Mouse (Mus musculus): ENCODE data around the gene Fam229a. TPM values are rescaled to one million over a fixed set of nuclear protein-coding genes. Genes with fewer than 3 reads are reported as not detected.
"Not testable (repeated sequence)": the region's sequence is repeated elsewhere in the genome, so short reads cannot be mapped to it uniquely, and the experiment has no call there.

Gene Fam229a
- total RNA-seq (2021), result not detected

GRCm38 (mm10) chr4:129490972-129491880 is at the start of gene Fam229a, which contains the start of gene Tssk3:
Gene Fam229a, plus strand, starts transcription at chr4:129491190.
Gene Tssk3, minus strand, starts transcription at chr4:129491022.
- intact Hi-C loops (cut with DNase I), result loop anchor here (5.0 kb wide), 1 partner anchor 116 kb away; no protein-coding TSS in a partner anchor
- DNase-seq (ENCODE audit: low spot score in 2 of 2), result no peak

- intact Hi-C loops (cut with DNase I), result no loop called here
- DNase-seq (ENCODE audit: low spot score in 2 of 2), result no peak
Observed at GRCm38 (mm10) chr4:129447360-129447759, 43.6 kb upstream of the Fam229a start.

GRCm38 (mm10) chr4:129447778-129448563 is 43.0 kb upstream of the Fam229a start:
- no peak for DNase-seq (ENCODE audit: low spot score in 2 of 2)
- intact Hi-C loops (cut with DNase I), result no loop called here

GRCm38 (mm10) chr4:129448713-129449112 is 42.3 kb upstream of the Fam229a start:
- DNase-seq (ENCODE audit: low spot score in 2 of 2), result no peak
- intact Hi-C loops (cut with DNase I), result no loop called here

GRCm38 (mm10) chr4:129450851-129451250 is 40.1 kb upstream of the Fam229a start:
- no peak for DNase-seq (ENCODE audit: low spot score in 2 of 2)
- intact Hi-C loops (cut with DNase I), result loop anchor here (10.0 kb wide), 2 partner anchors 246 to 316 kb away; partner anchors contain the start of gene Fndc5

- no peak for DNase-seq (ENCODE audit: low spot score in 2 of 2)
- intact Hi-C loops (cut with DNase I), result loop anchor here (10.0 kb wide), 2 partner anchors 247 to 317 kb away; partner anchors contain the start of gene Fndc5
Observed at GRCm38 (mm10) chr4:129451471-129452169, 39.4 kb upstream of the Fam229a start.

GRCm38 (mm10) chr4:129455265-129455664 is 35.7 kb upstream of the Fam229a start:
- DNase-seq (ENCODE audit: low spot score in 2 of 2), result peak; percentile 50 to 64
- intact Hi-C loops (cut with DNase I), result loop anchor here (1.0 to 10.0 kb wide), 3 partner anchors 105 to 320 kb away; partner anchors contain the start of gene Fndc5

- DNase-seq (ENCODE audit: low spot score in 2 of 2), result no peak
- intact Hi-C loops (cut with DNase I), result loop anchor here (10.0 kb wide), 2 partner anchors 251 to 321 kb away; partner anchors contain the start of gene Fndc5
Observed at GRCm38 (mm10) chr4:129456126-129456525, 34.9 kb upstream of the Fam229a start.

- intact Hi-C loops (cut with DNase I), result loop anchor here (10.0 kb wide), 2 partner anchors 253 to 323 kb away; partner anchors contain the start of gene Fndc5
- not testable (repeated sequence) for DNase-seq (ENCODE audit: low spot score in 2 of 2)
Observed at GRCm38 (mm10) chr4:129457311-129457710, 33.7 kb upstream of the Fam229a start.

- intact Hi-C loops (cut with DNase I), result loop anchor here (5.0 to 10.0 kb wide), 3 partner anchors 122 to 325 kb away; partner anchors contain the start of genes Fndc5, Rbbp4 and Zbtb8os
- no peak for DNase-seq (ENCODE audit: low spot score in 2 of 2)
Observed at GRCm38 (mm10) chr4:129459726-129460125, 31.3 kb upstream of the Fam229a start.

- no peak for DNase-seq (ENCODE audit: low spot score in 2 of 2)
- intact Hi-C loops (cut with DNase I), result loop anchor here (5.0 kb wide), 1 partner anchor 124 kb away; the partner anchor contains the start of genes Rbbp4 and Zbtb8os
Observed at GRCm38 (mm10) chr4:129460827-129461182, 30.2 kb upstream of the Fam229a start.

- DNase-seq (ENCODE audit: low spot score in 2 of 2), result peak; percentile 99 to 100
- intact Hi-C loops (cut with DNase I), result loop anchor here (5.0 kb wide), 1 partner anchor 124 kb away; the partner anchor contains the start of genes Rbbp4 and Zbtb8os
Observed at GRCm38 (mm10) chr4:129461183-129461960, 29.6 kb upstream of the Fam229a start, which contains the start of gene Bsdc1. Gene Bsdc1, plus strand, starts transcription at chr4:129461581.

- intact Hi-C loops (cut with DNase I), result loop anchor here (5.0 kb wide), 1 partner anchor 125 kb away; the partner anchor contains the start of genes Rbbp4 and Zbtb8os
- no peak for DNase-seq (ENCODE audit: low spot score in 2 of 2)
Observed at GRCm38 (mm10) chr4:129462118-129462517, 28.9 kb upstream of the Fam229a start.

- no peak for DNase-seq (ENCODE audit: low spot score in 2 of 2)
- intact Hi-C loops (cut with DNase I), result loop anchor here (5.0 kb wide), 1 partner anchor 126 kb away; the partner anchor contains the start of genes Rbbp4 and Zbtb8os
Observed at GRCm38 (mm10) chr4:129463097-129464059, 27.6 kb upstream of the Fam229a start.

- intact Hi-C loops (cut with DNase I), result loop anchor here (5.0 kb wide), 1 partner anchor 127 kb away; the partner anchor contains the start of genes Rbbp4 and Zbtb8os
- no peak for DNase-seq (ENCODE audit: low spot score in 2 of 2)
Observed at GRCm38 (mm10) chr4:129464286-129464815, 26.6 kb upstream of the Fam229a start.

- no peak for DNase-seq (ENCODE audit: low spot score in 2 of 2)
- intact Hi-C loops (cut with DNase I), result no loop called here
Observed at GRCm38 (mm10) chr4:129476047-129476446, 14.9 kb upstream of the Fam229a start.

GRCm38 (mm10) chr4:129479863-129480262 is 11.1 kb upstream of the Fam229a start:
- intact Hi-C loops (cut with DNase I), result no loop called here
- no peak for DNase-seq (ENCODE audit: low spot score in 2 of 2)

Measured in left cerebral cortex, postnatal 36 days (tissue).